Mouse (Mus musculus): Measurements from ENCODE around the gene Selenos. TPM values are rescaled to one million over a fixed set of nuclear protein-coding genes. Genes with fewer than 3 reads are reported as not detected.

Gene Selenos
- polyA plus RNA-seq, 1 experiment, result 48.1 TPM

DNA sequence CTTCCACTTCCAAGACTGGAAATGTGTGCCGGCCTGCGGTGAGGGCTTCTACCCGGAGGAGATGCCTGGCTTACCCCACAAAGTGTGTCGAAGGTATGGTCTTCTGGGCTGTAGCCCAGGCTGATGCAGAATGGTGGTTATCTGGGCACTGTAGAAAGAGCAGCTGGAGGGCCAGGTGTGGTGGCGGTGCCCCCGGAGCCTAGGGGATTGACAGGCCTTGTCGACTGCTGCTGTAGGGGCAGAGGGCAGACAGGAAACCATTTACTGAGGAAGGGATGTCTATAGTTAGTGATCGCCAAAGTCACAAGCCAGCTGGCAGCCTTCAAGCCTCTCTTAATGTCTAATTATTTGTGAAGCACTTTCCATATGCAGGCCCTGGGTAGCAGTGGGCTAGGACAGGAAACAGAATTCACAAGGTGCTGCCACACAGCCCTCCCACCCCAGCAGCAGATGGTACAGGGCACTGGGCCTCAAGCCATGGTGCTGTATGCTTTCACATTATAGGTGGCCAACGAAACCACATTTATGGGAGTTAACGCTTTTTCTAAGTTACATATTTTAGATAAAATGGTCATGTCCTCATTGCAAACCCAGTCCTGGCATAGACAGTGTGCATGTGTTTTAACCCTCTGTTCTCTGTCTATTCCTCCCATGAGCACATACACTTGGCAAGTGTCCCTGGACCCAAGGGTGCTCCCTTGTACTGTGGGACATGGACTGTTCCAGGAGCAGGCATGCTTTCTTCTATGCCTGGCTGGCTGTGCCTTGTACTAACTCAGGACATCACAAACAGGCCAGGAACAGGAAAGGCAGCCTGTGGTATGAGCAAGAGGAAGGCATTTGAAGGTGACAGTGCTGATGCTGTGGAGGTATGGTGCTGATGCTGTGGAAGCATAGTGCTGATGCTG, 35.6 kb upstream of the Selenos start, which contains the start of gene Gm45213:
Gm45213 (plus strand) TSS at position 51 of the 908 bp plus-strand sequence.
- no peaks in the 10 kb centered on the region for H3K79me2 ChIP-seq (ENCODE audit: control insufficient read depth, insufficient read depth)
- H3K36me3 ChIP-seq (ENCODE audit: control insufficient read depth, insufficient read depth), result no peaks in the 10 kb centered on the region
- H3ac ChIP-seq (ENCODE audit: control insufficient read depth, insufficient read length, low read depth), result no peak within 1 kb of the TSS
- H3K4me3 ChIP-seq (ENCODE audit: insufficient read depth, poor library complexity, severe bottlenecking), result no peak within 1 kb of the TSS
- TF ChIP-seq CEBPB (IDR thresholded peaks at IDR 0.05; ENCODE audit: low read depth) (no peak), MYOG (IDR thresholded peaks at IDR 0.05; ENCODE audit: control insufficient read depth, extremely low read depth, insufficient read length) (no peak)
- H3K79me3 ChIP-seq (ENCODE audit: low read depth), result no peaks in the 10 kb centered on the region
- H3K27me3 ChIP-seq (ENCODE audit: control insufficient read depth, insufficient read depth, insufficient read length), result peaks cover 83% of the 10 kb centered on the region

DNA sequence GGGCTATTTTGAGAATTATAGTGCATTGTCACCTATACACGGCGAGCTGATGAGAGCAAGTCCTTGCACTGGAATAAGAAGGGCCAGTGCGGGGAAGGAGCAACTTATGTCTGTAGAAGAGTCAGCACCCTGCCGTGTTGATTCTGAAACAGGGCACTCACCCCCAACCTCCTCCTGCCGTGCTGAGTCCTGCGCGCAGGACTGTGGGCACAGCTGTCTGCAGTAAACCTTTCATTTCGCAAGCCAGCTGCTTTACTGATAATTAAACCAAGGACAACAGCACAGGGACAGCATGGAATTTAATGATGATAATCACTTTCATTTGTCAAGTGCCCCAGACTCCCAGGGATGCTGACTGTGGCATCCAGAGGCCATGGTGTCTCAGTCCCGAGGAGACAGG, 34.8 kb upstream of the Selenos start:
- Histone ChIP-seq H3K79me3 (ENCODE audit: low read depth) (no peaks in the 10 kb centered on the region), H3ac (ENCODE audit: control insufficient read depth, insufficient read length, low read depth) (no peak overlapping the region), H3K36me3 (ENCODE audit: control insufficient read depth, insufficient read depth) (no peaks in the 10 kb centered on the region), H3K27me3 (ENCODE audit: control insufficient read depth, insufficient read depth, insufficient read length) (peaks cover 87% of the 10 kb centered on the region), H3K79me2 (ENCODE audit: control insufficient read depth, insufficient read depth) (no peaks in the 10 kb centered on the region), H3K4me3 (ENCODE audit: insufficient read depth, poor library complexity, severe bottlenecking) (no peak overlapping the region)
- TF ChIP-seq MYOD1 (IDR thresholded peaks at IDR 0.05; ENCODE audit: control insufficient read depth, insufficient read length, low read depth) (no peak), CTCF (IDR thresholded peaks at IDR 0.05; ENCODE audit: control insufficient read depth, insufficient read depth, insufficient read length) (no peak), CEBPB (IDR thresholded peaks at IDR 0.05; ENCODE audit: low read depth) (no peak), USF1 (IDR thresholded peaks at IDR 0.05; ENCODE audit: low read depth) (no peak), FOSL1 (IDR thresholded peaks at IDR 0.05; ENCODE audit: insufficient read depth, low read length, poor library complexity, severe bottlenecking) (no peak), MAX (IDR thresholded peaks at IDR 0.05) (no peak), MYOG (IDR thresholded peaks at IDR 0.05; ENCODE audit: control insufficient read depth, extremely low read depth, insufficient read length) (no peak)

DNA sequence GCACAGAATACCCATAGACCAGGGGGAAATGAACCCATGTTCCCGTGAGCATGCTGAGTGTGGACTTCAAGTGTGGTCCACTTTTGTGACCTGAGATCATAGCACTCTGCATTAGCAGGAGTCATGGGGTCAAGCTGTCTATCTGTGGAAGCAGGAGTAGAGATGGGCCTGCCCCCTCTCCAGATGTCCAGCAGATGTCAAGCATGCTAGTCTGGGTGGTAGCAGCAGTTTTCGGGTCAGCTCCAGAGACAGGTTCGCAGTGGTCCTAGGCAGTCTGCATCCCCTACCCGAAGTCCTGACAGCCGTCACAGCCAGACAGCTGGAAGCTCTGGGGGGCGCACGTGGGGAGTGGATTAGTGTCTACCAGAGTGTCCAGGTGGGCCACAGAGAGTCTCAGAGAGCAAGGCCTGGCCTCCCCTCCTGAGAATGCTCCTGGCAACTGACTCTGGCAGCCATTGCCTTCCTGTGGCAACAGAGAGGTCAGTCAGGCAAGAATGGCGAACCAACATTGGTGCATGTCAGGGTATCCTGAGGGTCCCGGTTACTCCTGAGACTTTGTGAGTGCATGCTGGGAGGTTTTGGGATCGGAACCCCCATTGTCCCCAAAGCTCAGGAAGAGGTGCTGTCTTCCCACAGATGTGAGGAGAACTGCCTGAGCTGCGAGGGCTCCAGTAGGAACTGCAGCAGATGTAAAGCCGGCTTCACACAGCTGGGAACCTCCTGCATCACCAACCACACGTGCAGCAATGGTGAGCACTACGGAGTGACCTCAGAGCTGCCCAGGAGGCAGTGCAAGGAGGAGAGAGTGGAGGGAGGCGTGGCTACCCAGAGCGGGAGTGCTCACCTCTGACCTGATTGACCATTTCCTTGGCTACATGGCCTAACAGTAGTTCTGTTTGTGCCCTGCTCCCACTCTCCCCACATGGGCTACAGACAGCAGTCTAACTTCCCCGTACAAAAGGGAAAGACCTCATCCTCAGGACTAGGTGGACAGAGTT, 32.2 kb upstream of the Selenos start:
- peaks cover 81% of the 10 kb centered on the region for H3K27me3 ChIP-seq (ENCODE audit: control insufficient read depth, insufficient read depth, insufficient read length)
- no peak overlapping the region for H3K4me3 ChIP-seq (ENCODE audit: insufficient read depth, poor library complexity, severe bottlenecking)
- TF ChIP-seq USF1 (IDR thresholded peaks at IDR 0.05; ENCODE audit: low read depth) (no peak), FOSL1 (IDR thresholded peaks at IDR 0.05; ENCODE audit: insufficient read depth, low read length, poor library complexity, severe bottlenecking) (no peak), CEBPB (IDR thresholded peaks at IDR 0.05; ENCODE audit: low read depth) (no peak), MAX (IDR thresholded peaks at IDR 0.05) (no peak), MYOG (IDR thresholded peaks at IDR 0.05; ENCODE audit: control insufficient read depth, extremely low read depth, insufficient read length) (no peak), MYOD1 (IDR thresholded peaks at IDR 0.05; ENCODE audit: control insufficient read depth, insufficient read length, low read depth) (no peak), CTCF (IDR thresholded peaks at IDR 0.05; ENCODE audit: control insufficient read depth, insufficient read depth, insufficient read length) (no peak)
- no peaks in the 10 kb centered on the region for H3K36me3 ChIP-seq (ENCODE audit: control insufficient read depth, insufficient read depth)
- H3ac ChIP-seq (ENCODE audit: control insufficient read depth, insufficient read length, low read depth), result no peak overlapping the region
- no peaks in the 10 kb centered on the region for H3K79me3 ChIP-seq (ENCODE audit: low read depth)
- H3K79me2 ChIP-seq (ENCODE audit: control insufficient read depth, insufficient read depth), result no peaks in the 10 kb centered on the region

DNA sequence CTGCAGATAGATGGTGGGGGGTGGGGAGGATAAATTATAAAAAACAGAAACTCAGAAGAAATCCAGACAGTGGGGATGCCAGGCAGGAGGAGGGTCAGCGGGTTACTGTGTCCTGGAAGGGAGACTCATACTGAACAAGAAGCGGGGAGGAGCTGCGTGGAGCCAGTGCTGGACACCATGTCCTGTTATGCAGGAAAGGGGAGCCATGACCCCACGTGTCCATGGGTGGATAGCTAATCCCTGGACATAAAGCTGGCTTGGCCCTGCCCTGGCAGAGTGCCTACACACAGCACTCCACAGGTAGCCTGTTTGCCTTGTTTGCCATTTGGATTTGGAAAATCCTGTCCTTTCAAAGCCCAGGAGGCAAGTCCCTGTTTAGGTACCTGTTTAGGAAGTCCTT, 31.5 kb upstream of the Selenos start:
- Histone ChIP-seq H3K79me3 (ENCODE audit: low read depth) (no peaks in the 10 kb centered on the region), H3K4me3 (ENCODE audit: insufficient read depth, poor library complexity, severe bottlenecking) (no peak overlapping the region), H3K27me3 (ENCODE audit: control insufficient read depth, insufficient read depth, insufficient read length) (peaks cover 77% of the 10 kb centered on the region), H3ac (ENCODE audit: control insufficient read depth, insufficient read length, low read depth) (no peak overlapping the region), H3K36me3 (ENCODE audit: control insufficient read depth, insufficient read depth) (no peaks in the 10 kb centered on the region), H3K79me2 (ENCODE audit: control insufficient read depth, insufficient read depth) (no peaks in the 10 kb centered on the region)
- TF ChIP-seq MAX (IDR thresholded peaks at IDR 0.05), result no peak
- no peak for TF ChIP-seq MYOD1 (IDR thresholded peaks at IDR 0.05; ENCODE audit: control insufficient read depth, insufficient read length, low read depth)
- TF ChIP-seq MYOG (IDR thresholded peaks at IDR 0.05; ENCODE audit: control insufficient read depth, extremely low read depth, insufficient read length), result no peak
- TF ChIP-seq CEBPB (IDR thresholded peaks at IDR 0.05; ENCODE audit: low read depth), result no peak
- TF ChIP-seq USF1 (IDR thresholded peaks at IDR 0.05; ENCODE audit: low read depth), result no peak
- no peak for TF ChIP-seq FOSL1 (IDR thresholded peaks at IDR 0.05; ENCODE audit: insufficient read depth, low read length, poor library complexity, severe bottlenecking)
- TF ChIP-seq CTCF (IDR thresholded peaks at IDR 0.05; ENCODE audit: control insufficient read depth, insufficient read depth, insufficient read length), result no peak

DNA sequence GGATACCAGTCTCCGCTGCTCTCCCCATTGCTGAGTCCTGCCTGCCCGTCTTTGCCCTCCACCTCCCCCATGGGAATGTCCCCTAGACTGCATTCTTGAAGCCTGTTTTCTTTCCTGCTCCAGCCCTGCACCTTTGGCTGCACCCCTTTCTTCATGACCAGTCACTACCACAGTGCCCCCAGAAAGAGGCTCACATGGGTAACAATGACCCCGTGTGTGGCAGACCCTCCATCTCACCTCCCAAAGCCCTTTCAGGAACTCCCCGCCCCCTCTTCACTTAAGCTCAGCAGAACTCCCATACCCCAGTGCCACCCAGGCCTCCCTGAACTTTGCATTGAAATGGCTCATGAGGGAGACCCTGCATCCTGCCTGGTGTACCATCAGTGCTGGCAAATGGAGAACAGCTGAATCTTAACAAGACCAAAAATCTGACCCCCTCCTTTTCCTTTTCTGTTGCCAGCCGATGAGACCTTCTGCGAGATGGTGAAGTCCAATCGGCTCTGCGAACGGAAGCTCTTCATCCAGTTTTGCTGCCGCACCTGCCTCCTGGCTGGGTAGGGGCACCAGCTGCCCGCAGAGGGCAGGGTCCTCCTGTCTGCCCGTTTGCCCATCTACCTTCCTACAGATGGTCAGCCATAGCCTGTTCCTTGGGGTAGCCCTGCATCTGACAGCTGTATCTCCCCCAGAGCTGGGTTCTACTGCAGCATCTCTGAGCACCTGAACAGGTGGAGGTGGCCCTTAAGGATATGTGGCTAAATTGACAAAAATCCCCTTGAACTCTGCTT, 30.8 kb upstream of the Selenos start:
- H3K79me3 ChIP-seq (ENCODE audit: low read depth), result no peaks in the 10 kb centered on the region
- no peak for TF ChIP-seq CEBPB (IDR thresholded peaks at IDR 0.05; ENCODE audit: low read depth)
- no peak for TF ChIP-seq CTCF (IDR thresholded peaks at IDR 0.05; ENCODE audit: control insufficient read depth, insufficient read depth, insufficient read length)
- TF ChIP-seq MYOG (IDR thresholded peaks at IDR 0.05; ENCODE audit: control insufficient read depth, extremely low read depth, insufficient read length), result no peak
- TF ChIP-seq MYOD1 (IDR thresholded peaks at IDR 0.05; ENCODE audit: control insufficient read depth, insufficient read length, low read depth), result no peak
- peaks cover 70% of the 10 kb centered on the region for H3K27me3 ChIP-seq (ENCODE audit: control insufficient read depth, insufficient read depth, insufficient read length)
- H3K4me3 ChIP-seq (ENCODE audit: insufficient read depth, poor library complexity, severe bottlenecking), result no peak overlapping the region
- no peaks in the 10 kb centered on the region for H3K36me3 ChIP-seq (ENCODE audit: control insufficient read depth, insufficient read depth)
- no peak overlapping the region for H3ac ChIP-seq (ENCODE audit: control insufficient read depth, insufficient read length, low read depth)
- H3K79me2 ChIP-seq (ENCODE audit: control insufficient read depth, insufficient read depth), result no peaks in the 10 kb centered on the region
